Mouse (Mus musculus): ENCODE measurements around the gene Galnt14. TPM values are rescaled to one million over a fixed set of nuclear protein-coding genes. Genes with fewer than 3 reads are reported as not detected.

Galnt14 gene
- total and polyA plus RNA-seq, 3 experiments, result 0.08 TPM; not detected in 2

GRCm38 (mm10) chr17:73572440-73572839, 137.8 kb downstream of the Galnt14 start:
- intact Hi-C loops (cut with DNase I), result loop anchor here (10.0 kb wide), 2 partner anchors 172 to 312 kb away; no protein-coding TSS in a partner anchor
- Histone ChIP-seq H3K27ac (no peak overlapping the region), H3K4me3 (no peak overlapping the region), H3K27me3 (ENCODE audit: control insufficient read depth, insufficient read depth, low read length) (peaks cover 1% of the 10 kb centered on the region; the same call in 1 of the 2 replicates), H3K36me3 (ENCODE audit: control insufficient read depth, insufficient read depth, low read length) (no peaks in the 10 kb centered on the region), H3K79me2 (replicated peaks; ENCODE audit: control insufficient read depth, insufficient read depth, low read length) (no peaks in the 10 kb centered on the region), H3K9ac (ENCODE audit: low read depth, low read length) (no peak overlapping the region), H3K4me1 (ENCODE audit: control insufficient read depth, insufficient read depth, low read length) (no peaks in the 10 kb centered on the region)
- TF ChIP-seq CTCF (IDR thresholded peaks at IDR 0.05) (peak; percentile 62), POLR2A (IDR thresholded peaks at IDR 0.05; ENCODE audit: insufficient read depth, low read depth, low read length) (no peak)
- DNase-seq, result peak; percentile 13 to 47
- 64% methylated on average over 5 of the region's 5 CpGs for WGBS

GRCm38 (mm10) chr17:73571961-73572360, 138.3 kb downstream of the Galnt14 start:
- DNase-seq, result no peak
- intact Hi-C loops (cut with DNase I), result loop anchor here (10.0 kb wide), 2 partner anchors 173 to 313 kb away; no protein-coding TSS in a partner anchor
- H3K4me1 ChIP-seq (ENCODE audit: control insufficient read depth, insufficient read depth, low read length), result no peaks in the 10 kb centered on the region
- TF ChIP-seq EP300 (IDR thresholded peaks at IDR 0.05; ENCODE audit: insufficient read depth, low read depth, low read length) (no peak), POLR2A (IDR thresholded peaks at IDR 0.05; ENCODE audit: insufficient read depth, low read depth, low read length) (no peak), CTCF (IDR thresholded peaks at IDR 0.05) (no peak)
- H3K27ac ChIP-seq, result no peak overlapping the region
- H3K4me3 ChIP-seq, result no peak overlapping the region
- H3K36me3 ChIP-seq (ENCODE audit: control insufficient read depth, insufficient read depth, low read length), result no peaks in the 10 kb centered on the region
- no peak overlapping the region for H3K9ac ChIP-seq (ENCODE audit: low read depth, low read length)
- 48% methylated on average over 4 of the region's 4 CpGs for WGBS
- H3K79me2 ChIP-seq (replicated peaks; ENCODE audit: control insufficient read depth, insufficient read depth, low read length), result no peaks in the 10 kb centered on the region
- peaks cover 1% of the 10 kb centered on the region; the same call in 1 of the 2 replicates for H3K27me3 ChIP-seq (ENCODE audit: control insufficient read depth, insufficient read depth, low read length)

GRCm38 (mm10) chr17:73568204-73568603, 142.0 kb downstream of the Galnt14 start:
- no peak overlapping the region for H3K27ac ChIP-seq
- intact Hi-C loops (cut with DNase I), result no loop called here
- no peak for DNase-seq
- H3K4me1 ChIP-seq (ENCODE audit: control insufficient read depth, insufficient read depth, low read length), result no peaks in the 10 kb centered on the region
- H3K4me3 ChIP-seq, result no peak overlapping the region
- no peaks in the 10 kb centered on the region for H3K79me2 ChIP-seq (replicated peaks; ENCODE audit: control insufficient read depth, insufficient read depth, low read length)
- TF ChIP-seq EP300 (IDR thresholded peaks at IDR 0.05; ENCODE audit: insufficient read depth, low read depth, low read length), result no peak
- TF ChIP-seq CTCF (IDR thresholded peaks at IDR 0.05), result no peak
- no peak for TF ChIP-seq POLR2A (IDR thresholded peaks at IDR 0.05; ENCODE audit: insufficient read depth, low read depth, low read length)
- 68% methylated on average over 9 of the region's 9 CpGs for WGBS
- no peaks in the 10 kb centered on the region for H3K36me3 ChIP-seq (ENCODE audit: control insufficient read depth, insufficient read depth, low read length)
- H3K9ac ChIP-seq (ENCODE audit: low read depth, low read length), result no peak overlapping the region
- H3K27me3 ChIP-seq (ENCODE audit: control insufficient read depth, insufficient read depth, low read length), result peaks cover 1% of the 10 kb centered on the region; the same call in 1 of the 2 replicates

- Histone ChIP-seq H3K27ac (no peak overlapping the region), H3K4me3 (no peak overlapping the region), H3K79me2 (replicated peaks; ENCODE audit: control insufficient read depth, insufficient read depth, low read length) (no peaks in the 10 kb centered on the region), H3K36me3 (ENCODE audit: control insufficient read depth, insufficient read depth, low read length) (no peaks in the 10 kb centered on the region), H3K27me3 (ENCODE audit: control insufficient read depth, insufficient read depth, low read length) (no peaks in the 10 kb centered on the region), H3K4me1 (ENCODE audit: control insufficient read depth, insufficient read depth, low read length) (no peaks in the 10 kb centered on the region; the same call in 1 of the 2 replicates), H3K9ac (ENCODE audit: low read depth, low read length) (no peak overlapping the region)
- intact Hi-C loops (cut with DNase I), result no loop called here
- no peak for DNase-seq
- no peak for TF ChIP-seq POLR2A (IDR thresholded peaks at IDR 0.05; ENCODE audit: insufficient read depth, low read depth, low read length)
- TF ChIP-seq EP300 (IDR thresholded peaks at IDR 0.05; ENCODE audit: insufficient read depth, low read depth, low read length), result no peak
- TF ChIP-seq CTCF (IDR thresholded peaks at IDR 0.05), result no peak
- WGBS, result 49% methylated on average over 3 of the region's 3 CpGs
These were observed 149.1 kb downstream of the Galnt14 start for GRCm38 (mm10) chr17:73561149-73561548.

GRCm38 (mm10) chr17:73560208-73560784, 150.0 kb downstream of the Galnt14 start:
- intact Hi-C loops (cut with DNase I), result no loop called here
- H3K27me3 ChIP-seq (ENCODE audit: control insufficient read depth, insufficient read depth, low read length), result no peaks in the 10 kb centered on the region
- H3K36me3 ChIP-seq (ENCODE audit: control insufficient read depth, insufficient read depth, low read length), result no peaks in the 10 kb centered on the region
- WGBS, result 71% methylated on average over 5 of the region's 5 CpGs
- H3K79me2 ChIP-seq (replicated peaks; ENCODE audit: control insufficient read depth, insufficient read depth, low read length), result no peaks in the 10 kb centered on the region
- no peak overlapping the region for H3K4me3 ChIP-seq
- H3K4me1 ChIP-seq (ENCODE audit: control insufficient read depth, insufficient read depth, low read length), result no peaks in the 10 kb centered on the region; the same call in 1 of the 2 replicates
- DNase-seq, result no peak
- no peak overlapping the region for H3K9ac ChIP-seq (ENCODE audit: low read depth, low read length)
- no peak overlapping the region for H3K27ac ChIP-seq
- no peak for TF ChIP-seq CTCF (IDR thresholded peaks at IDR 0.05)
- TF ChIP-seq POLR2A (IDR thresholded peaks at IDR 0.05; ENCODE audit: insufficient read depth, low read depth, low read length), result no peak
- TF ChIP-seq EP300 (IDR thresholded peaks at IDR 0.05; ENCODE audit: insufficient read depth, low read depth, low read length), result no peak

GRCm38 (mm10) chr17:73559498-73559897, 150.8 kb downstream of the Galnt14 start:
- Histone ChIP-seq H3K4me3 (no peak overlapping the region), H3K9ac (ENCODE audit: low read depth, low read length) (no peak overlapping the region), H3K27ac (no peak overlapping the region), H3K36me3 (ENCODE audit: control insufficient read depth, insufficient read depth, low read length) (no peaks in the 10 kb centered on the region), H3K27me3 (ENCODE audit: control insufficient read depth, insufficient read depth, low read length) (no peaks in the 10 kb centered on the region), H3K4me1 (ENCODE audit: control insufficient read depth, insufficient read depth, low read length) (no peaks in the 10 kb centered on the region; the same call in 1 of the 2 replicates), H3K79me2 (replicated peaks; ENCODE audit: control insufficient read depth, insufficient read depth, low read length) (no peaks in the 10 kb centered on the region)
- 59% methylated on average over 4 of the region's 4 CpGs for WGBS
- intact Hi-C loops (cut with DNase I), result no loop called here
- TF ChIP-seq CTCF (IDR thresholded peaks at IDR 0.05) (no peak), POLR2A (IDR thresholded peaks at IDR 0.05; ENCODE audit: insufficient read depth, low read depth, low read length) (no peak)
- no peak for DNase-seq
